Mouse (Mus musculus) liver, postnatal 0 days (tissue): Measurements from ENCODE around the gene Hccs.

Source experiments
- CTCF ChIP-seq: sonication (generic); IDR thresholded peaks from 2 replicates; pipeline ENCODE4 v1.5.1; 2016; ENCODE audit warnings: antibody characterized with exemption, low read depth
- EP300 ChIP-seq: IDR thresholded peaks from 2 replicates; pipeline ENCODE4 v1.6.1; 2016; ENCODE audit warnings: antibody characterized with exemption, low read depth, mild to moderate bottlenecking

DNA sequence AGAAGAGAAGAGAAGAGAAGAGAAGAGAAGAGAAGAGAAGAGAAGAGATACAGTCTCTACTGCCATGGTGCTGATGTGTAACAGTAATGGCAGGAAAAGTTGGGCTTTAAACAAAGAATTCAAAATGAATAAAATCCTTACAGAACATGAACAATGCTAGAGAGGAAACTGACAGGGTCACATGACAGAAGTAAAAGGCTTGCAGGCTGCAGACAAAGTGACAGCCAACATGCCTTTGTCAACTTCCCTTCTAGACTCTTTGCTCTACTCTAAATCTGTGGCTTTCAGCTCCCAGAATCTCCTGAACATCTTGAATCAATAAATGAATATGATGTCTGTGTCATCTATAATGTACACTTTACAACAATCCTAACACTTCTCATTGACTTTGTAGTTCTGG, 17.4 kb upstream of the Hccs start:
- TF ChIP-seq EP300: no peak
- no peak for TF ChIP-seq CTCF
